Mouse (Mus musculus) gastrocnemius, postnatal 14 days (tissue): ENCODE results near the gene Fbxl13. TPM values are rescaled to one million over a fixed set of nuclear protein-coding genes. Genes with fewer than 3 reads are reported as not detected.

Experiments used
- DNase-seq: peaks from one replicate; pipeline ENCODE4 v3.0.0; 2021; ENCODE audit warnings: mixed read lengths
- intact Hi-C: fragments of 180-260 bp; cut with DNase I; formaldehyde crosslinking; loops from one replicate; pipeline ENCODE4 v1.15.1; 2025; ENCODE audit warnings: low total_unique reads
- total RNA-seq, 2 experiments: library from RNA; stranded (reverse); gene quantifications; 2 replicates each; pipeline ENCODE4 v1.2.3; 2021

The Fbxl13 gene
- total RNA-seq, 2 experiments from 2014 or later: 0.16 to 0.22 TPM

DNA sequence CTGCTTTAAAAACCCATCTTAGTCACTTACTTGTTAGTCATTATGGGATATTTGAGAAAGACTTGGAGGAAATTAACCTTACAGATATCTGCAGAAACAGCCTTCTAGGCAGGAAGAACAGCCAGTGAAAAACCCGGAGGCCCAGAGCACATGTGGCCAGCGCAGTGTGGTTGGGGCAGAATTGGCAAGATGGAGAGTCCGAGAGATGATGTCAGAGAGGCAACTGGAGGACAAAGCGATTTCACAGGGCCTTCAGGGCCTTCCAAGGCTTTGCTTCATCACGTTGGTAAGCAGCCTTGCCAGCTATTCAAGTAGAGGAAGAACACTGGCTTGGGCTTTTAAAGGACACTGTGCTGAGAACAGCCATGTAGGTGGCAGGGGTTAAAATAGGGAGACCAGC is 112.5 kb downstream of the Fbxl13 start:
- intact Hi-C loops: no loop called here
- peak; percentile 61 for DNase-seq

DNA sequence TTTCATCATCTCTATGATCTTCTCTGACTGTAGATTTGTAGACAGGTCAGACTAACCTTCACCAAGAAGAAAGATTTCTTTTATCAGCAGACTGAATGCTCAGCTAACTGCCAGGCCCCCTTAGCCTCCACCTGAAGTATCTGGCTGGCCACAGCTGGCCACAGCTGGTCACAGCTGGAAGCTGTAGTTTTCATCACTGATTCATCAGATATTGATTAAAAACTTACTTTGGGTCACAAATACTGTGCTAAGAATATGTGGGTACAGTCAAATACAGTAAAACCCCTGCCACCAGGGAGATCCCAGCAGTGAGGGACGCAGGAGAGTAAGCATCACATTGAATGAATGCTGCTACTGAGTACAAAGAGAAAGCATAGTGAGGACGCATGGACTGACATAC is 113.3 kb downstream of the Fbxl13 start:
- no peak for DNase-seq
- intact Hi-C loops: no loop called here

DNA sequence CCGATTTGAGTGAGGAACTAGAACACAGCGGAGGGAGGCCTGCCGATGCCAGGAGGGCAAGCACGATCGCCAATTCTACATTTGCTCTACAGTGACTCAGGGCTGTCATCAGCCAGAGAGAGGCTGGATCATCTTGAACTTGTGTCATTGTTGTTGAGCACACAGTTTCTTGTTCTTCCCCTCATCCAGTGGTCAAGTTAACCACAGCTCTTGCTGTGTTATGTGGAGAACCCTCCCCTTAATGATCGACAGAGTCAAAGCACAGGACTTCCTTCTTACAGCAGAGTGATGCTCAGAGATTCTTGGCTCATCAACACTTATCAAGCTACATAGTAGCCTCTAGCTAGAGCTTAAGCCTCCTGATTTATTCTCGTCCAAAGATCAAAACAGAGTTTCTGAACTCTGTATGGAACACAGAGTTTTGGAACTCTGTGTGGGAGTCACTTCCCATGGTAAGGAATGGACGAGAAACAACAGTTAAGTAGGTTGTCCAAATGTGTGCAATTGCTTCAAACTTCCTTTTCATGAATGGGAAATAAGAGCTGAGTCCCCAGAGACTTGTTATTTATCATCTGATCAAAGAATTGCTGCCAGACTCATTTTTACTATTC is 116.2 kb downstream of the Fbxl13 start:
- DNase-seq: no peak
- intact Hi-C loops: no loop called here

DNA sequence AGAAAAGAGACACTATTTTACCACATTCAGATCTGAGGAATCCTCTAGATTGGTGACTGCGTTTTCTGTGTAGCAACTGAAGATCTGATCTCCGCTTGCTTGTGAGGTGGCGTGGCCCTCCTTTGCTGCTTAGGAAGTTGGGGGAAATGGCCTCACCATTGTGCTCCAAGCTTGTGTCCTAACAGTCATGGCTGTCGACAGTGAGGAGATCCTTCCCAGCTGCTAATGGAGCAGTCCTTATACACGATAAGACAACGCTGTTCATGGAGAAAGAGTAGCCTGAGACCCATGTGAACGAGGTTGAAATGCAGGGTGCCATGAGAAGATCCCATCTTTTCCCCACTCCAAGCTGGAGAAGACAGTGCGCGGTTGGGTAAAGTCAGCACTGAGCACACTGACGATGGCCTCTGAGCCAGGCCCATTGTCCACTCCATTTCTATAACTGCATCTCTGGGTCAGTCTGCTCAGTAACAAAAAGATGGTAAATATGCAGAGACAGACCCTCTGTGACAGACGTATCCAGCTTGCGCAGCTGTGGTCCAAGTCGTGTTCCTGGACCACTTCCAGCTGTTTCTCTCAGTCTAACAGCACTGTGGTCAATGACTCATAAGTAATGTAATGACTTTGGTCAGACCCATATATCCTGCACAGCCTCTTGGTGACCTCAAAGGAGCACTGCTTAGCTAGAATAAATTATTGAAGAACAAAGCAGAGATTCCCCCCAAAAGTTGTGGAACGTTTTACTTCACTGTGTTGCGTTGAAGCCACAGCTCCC is 117.2 kb downstream of the Fbxl13 start:
- intact Hi-C loops: no loop called here
- peak; percentile 33 for DNase-seq

DNA sequence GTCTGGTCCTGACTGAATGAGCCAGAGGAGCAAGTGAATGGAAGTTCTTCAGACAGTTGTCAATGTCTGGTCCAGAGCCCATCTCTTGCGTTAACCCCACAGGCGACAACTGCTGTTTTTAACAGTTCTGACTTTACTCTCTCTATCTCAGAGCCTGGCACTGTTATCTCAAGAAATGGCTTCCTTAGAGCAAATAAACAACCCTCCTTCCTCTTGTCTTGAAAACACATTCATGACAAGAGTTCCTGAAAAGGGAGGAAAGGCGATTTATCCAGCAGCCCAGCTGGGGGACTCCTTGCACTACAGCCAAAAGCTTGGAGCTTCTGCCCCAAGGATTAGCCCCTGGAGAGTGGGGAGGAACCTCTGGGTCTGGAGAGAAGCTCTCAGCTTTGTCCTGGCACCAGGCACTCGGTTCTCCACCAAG is 117.9 kb downstream of the Fbxl13 start:
- peak; percentile 69 for DNase-seq
- intact Hi-C loops: no loop called here

DNA sequence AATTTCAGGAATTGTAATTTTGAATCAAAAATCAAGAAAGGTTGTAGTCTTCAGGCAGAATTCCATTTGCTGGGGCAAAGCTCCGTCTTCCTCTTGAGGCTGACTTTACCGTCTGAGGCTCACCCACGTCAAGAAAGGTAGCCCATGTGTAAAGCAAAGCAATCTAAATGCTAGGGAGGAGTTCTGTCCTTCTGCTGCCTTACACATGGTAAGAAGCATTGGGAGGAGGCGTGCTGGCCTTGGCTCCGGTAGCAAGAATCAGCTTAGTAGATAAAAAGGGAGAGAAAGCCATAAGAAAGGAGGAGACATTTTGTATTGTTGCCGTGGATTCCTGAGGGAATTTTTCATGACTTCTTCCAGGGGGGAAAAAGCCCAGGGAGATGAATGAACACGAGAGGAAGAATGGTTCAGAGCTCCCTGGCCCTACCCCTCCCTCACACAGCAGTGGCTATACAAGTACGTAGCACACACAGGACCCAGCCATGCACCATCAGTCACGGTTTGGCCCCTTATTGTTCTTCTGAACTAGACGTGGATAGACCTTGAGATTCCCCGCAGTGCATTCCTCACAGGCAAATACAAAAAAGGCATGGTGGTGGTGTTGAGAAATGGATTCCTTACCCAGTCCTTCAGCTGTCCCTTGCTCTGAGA is 118.5 kb downstream of the Fbxl13 start:
- no peak for DNase-seq
- intact Hi-C loops: no loop called here

DNA sequence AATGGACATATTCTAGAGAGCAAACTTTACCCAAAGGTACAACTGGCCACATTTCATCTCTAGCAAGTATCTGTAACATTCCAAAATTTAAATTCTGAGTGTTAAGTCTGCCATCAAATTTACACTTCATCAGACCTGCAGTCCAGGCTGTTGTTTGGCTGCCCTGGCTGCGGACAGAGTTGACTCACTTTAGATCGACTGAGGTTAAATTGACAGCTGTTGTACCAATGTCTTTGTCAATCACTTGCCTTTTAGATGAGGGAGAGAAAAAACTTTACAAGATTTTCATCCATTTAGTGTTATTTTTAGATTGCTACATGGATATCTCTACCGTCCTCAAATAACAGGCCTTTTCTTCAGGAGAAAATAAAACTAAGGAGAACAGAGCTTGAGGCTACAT is 126.3 kb downstream of the Fbxl13 start:
- intact Hi-C loops: no loop called here
- DNase-seq: no peak

DNA sequence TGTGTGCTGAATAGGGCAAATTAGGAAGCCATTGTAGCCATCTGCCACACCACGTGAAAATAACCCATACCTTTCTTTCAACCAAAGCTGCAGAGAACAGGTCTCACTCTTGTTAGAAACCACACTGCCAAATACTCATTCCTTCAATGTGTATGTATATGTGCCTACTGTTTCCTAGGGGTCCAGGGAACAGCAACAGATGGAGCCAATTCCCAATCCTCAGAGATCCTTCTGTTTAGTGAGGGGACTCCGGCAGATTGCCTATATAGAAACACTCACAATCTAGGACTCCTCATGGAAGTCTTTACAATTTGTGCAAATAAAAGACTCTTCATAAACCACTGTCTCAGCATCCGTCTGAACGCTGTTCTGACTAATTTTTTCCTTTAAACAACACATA is 127.2 kb downstream of the Fbxl13 start:
- intact Hi-C loops: no loop called here
- no peak for DNase-seq

DNA sequence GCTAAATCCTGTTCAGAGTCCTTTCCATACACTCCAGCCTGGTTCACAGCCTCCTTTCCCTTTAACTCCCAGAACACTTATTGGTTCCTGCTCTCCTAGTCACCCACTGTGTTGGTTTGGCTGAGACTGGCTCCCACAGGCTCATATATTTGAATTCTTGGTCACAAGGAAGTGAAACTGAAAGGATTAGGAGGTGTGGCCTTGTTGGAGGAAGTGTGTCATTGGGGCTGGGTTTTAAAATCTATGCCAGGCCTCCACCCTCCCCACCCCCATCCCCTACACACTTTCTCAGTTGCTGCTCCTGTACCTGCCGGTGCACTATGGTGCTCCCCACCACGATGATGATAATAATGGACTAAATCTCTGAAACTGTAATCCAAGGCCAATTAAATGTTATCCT is 127.9 kb downstream of the Fbxl13 start:
- intact Hi-C loops: no loop called here
- DNase-seq: no peak

DNA sequence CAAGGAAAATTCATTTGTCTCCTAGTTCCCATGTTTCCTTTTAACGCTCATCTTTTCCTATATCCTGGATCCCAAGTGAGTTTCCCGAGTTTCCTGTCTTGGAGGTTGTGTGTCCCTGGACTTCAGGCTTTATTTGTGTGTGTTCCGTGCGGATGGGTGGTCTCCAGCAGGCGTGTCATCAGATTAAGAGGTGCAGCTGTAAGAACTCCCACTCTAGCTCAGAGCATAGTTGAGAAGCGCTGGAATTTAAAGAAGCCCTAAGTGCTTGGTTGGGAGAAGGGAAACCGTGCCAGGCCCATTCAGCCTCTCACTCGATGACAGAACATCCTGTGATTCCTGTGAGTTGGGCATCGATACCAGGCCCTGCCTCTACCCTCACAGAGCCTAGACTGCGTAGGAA is 132.1 kb downstream of the Fbxl13 start:
- intact Hi-C loops: no loop called here
- DNase-seq: no peak

DNA sequence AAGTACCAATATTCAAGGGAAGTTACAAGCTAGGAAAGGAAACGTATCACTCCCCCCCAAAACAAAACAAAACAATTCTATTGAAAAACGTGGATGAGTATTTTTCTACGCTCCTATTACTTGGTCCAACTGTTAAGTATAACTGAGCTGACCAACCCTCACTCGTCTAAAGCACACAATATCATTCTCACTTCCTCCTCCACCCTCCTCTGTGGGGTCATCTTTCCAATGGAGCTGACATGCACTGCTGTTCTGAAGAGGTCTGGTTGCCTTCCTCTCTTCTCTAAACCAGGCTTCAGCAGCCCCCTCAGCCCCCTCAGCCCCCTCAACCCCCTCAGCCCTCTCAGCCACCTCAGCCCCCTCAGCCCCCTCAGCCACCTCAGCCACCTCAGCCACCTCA is 135.6 kb downstream of the Fbxl13 start:
- no peak for DNase-seq

DNA sequence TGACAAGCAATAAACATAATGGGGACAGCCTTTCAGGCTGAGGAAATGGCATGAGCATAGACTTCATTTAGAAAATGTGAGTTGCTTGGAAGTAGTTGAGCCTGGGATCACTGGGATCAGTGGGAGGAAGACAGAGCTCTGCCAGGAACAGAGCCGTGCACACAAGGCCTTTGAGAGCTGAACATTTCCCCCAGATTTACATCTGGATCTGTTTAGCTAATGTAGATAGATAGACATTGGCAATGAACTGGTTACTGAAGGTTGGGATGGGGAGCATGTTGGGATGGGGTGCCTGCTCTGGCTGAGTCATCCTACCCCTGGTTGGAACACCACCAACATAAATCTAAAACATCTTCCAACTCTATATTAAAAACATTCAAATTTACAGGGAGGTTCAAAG is 138.5 kb downstream of the Fbxl13 start:
- DNase-seq: no peak
- intact Hi-C loops: no loop called here

More for the DNA sequence above, 135.6 kb downstream of the Fbxl13 start:
- intact Hi-C loops: no loop called here

DNA sequence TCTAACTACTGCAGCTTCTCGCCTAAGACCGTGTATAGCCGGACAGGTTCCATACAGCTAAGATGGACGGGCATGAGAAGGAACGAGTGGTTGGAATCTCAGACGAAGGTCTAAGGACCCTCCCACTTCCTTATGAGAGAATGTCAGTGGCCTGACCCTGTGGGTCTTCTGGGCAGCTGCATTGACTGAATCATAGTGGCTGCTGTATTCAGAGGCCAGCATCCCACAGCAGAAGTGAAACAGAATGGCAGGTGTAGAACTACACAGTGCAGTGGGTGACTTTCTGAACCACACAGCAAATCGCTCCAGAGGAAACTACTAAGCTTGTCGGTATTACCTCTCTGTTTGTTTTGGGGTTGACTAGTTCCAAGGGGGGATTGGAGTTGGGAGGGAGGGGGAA is 140.3 kb downstream of the Fbxl13 start:
- DNase-seq: no peak
- intact Hi-C loops: no loop called here

DNA sequence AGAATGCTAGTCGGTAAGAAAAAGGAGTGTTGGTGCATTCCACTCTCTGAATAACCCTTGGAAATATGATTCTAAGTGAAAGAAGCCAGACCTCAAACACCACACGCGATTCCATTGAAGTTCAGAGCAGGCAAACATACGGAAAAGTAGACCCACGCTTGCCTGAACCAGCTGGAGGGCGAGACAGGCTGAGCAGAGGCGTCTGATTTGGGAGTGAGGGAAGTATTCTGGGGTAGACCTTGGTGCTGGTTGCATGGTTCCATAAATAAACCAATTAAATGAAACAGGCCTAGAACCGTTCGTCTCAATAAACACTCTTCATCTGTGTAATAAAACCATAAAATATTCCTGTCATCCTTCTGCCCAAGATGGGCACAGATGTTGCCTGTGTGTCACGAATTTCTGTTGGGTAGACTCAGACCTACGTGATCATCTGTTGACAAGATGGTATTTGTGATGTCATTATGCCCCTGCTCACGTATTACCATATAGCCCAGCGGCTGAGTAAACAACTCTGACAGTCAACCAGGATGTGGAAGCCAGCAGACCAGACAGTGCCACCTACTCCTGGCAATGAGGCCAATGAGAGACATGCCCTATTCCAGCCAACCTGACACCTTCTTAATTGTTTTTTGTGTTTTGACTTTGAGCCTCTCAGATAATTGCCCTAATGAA is 142.4 kb downstream of the Fbxl13 start:
- no peak for DNase-seq
- intact Hi-C loops: no loop called here

DNA sequence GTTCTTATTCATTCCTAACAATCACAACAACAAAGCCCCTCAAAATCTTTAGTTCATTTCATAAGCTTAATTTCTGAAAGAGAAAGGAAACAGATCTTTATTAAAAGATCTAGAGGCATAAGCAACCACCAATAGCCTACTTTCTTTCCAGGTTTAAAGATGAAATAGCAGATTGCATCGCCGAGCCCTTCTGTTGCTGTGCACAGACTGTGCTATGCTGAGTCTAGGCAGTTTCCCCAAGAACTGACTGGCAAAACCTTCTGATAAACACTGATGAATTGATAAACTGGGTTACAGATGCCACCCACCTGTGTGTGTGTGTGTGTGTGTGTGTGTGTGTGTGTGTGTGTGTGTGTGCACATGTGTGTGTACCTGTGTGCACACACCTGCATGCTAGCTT is 144.5 kb downstream of the Fbxl13 start:
- intact Hi-C loops: no loop called here
- no peak for DNase-seq

DNA sequence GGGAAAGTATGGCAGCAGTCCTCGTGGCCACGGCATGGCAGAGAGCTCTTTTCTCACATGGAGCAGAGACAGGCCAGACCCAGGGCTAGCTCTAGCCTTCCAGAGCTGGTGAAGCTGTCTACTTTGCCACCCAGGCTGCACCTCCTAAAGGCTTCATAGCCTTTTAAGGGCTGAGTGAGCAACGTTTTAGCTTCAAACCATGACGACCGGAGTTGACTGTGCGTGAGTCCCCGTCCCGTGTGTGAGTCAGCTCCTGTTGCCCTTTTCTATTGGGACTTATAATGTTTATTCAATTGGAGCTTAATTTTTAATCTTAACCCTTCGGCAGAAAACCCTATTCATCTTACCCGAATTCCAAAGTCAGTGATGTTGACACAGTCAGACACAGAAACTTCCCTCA is 145.3 kb downstream of the Fbxl13 start:
- no peak for DNase-seq
- intact Hi-C loops: no loop called here

DNA sequence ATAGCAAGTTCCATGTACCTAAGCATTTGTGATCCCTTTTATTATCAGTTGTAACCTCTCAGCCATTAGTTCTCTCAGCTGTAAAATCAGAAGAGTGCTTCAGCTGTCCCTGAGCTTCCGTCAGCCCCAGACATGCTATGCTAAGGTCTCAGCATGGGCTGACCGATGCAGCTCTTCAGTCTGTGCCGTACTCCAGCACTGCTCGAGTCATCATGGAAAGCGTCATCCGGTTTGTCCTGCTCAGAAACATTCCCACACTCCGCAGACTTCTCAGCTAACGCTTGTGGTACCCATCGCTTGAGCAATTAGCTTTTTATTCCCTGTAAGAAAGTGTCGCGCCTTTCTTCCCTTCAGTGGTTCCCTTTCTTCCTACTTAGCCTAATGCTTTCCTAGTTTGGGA is 146.5 kb downstream of the Fbxl13 start:
- DNase-seq: no peak
- intact Hi-C loops: no loop called here

DNA sequence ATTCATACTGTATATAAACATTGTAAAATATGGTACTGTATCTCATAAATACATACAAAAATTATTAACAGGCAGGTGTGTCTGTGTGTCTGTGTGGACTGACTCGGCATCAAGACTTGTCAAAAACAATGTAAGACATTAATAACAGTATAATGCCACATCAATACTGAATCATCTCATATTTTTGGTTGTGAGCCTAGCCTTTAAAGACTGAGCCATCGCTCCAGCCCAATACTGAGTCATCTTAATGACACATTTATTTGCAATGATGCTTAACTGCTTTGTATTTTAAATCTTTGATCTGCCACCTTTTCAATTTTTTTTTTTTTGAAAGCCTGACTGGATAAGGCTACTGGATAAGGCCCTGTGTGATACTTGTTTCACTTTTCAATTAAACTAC is 146.9 kb downstream of the Fbxl13 start:
- DNase-seq: no peak
- intact Hi-C loops: no loop called here

DNA sequence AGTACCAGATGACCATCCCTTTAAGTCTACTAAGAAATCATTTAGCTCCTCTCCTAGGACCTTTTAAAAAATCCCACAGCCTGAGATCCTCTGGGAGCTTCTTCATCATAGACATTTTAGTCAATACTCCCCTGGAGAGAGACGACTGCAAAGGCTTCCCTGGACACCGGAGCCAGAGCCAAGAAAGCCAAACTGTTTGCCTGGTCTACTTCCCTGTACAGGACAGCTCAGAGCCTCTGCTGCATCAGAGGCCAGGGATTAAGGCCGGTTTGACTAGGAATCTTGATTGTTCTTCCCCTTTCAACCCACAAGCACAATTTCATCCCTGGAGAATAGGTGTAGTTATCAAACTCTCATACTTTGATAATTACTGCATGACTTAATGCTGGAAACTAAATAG is 148.6 kb downstream of the Fbxl13 start:
- intact Hi-C loops: no loop called here
- DNase-seq: peak; percentile 42

DNA sequence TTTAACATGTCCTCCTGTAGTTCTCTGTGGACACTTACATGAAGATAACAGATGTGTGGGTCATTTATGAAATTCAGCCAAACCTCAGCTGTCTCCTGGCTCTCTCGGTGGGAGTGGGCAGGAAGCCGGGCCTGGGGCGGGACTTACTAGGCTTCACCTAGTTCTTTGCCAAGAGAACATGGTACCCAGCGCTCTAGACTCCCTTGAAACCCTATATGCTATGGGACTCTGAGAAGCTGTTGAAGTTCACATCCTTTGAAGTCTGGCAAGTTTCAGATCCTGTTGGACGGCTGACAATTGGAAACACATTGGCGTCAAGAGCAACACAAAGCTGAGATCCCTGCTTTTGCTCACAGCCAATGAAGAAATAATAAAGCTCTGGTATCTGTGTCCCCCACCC is 149.1 kb downstream of the Fbxl13 start:
- DNase-seq: peak; percentile 58
- intact Hi-C loops: no loop called here
